Mouse (Mus musculus) layer of hippocampus, postnatal 36 days (tissue): ENCODE data around the gene Vmn2r18. TPM values are rescaled to one million over a fixed set of nuclear protein-coding genes. Genes with fewer than 3 reads are reported as not detected.

Experiments used
- DNase-seq, 2 experiments: peaks; one replicate each; pipeline ENCODE4 v3.0.0; 2022
- total RNA-seq, 2 experiments: library from RNA; stranded (reverse); gene quantifications; 2 replicates each; pipeline ENCODE4 v1.2.3; 2021

The Vmn2r18 gene
- not detected for total RNA-seq

GRCm38 (mm10) chr5:151605921-151606320, at the start of gene Vmn2r18:
TSS of gene Vmn2r18 (minus strand) at chr5:151606021.
- no peak for DNase-seq

- DNase-seq, result no peak
These were observed 45.6 kb upstream of the Vmn2r18 start for GRCm38 (mm10) chr5:151651411-151651784.

- DNase-seq, result peak; percentile 93
These were observed 45.0 kb upstream of the Vmn2r18 start, which contains the start of gene Rfc3 for GRCm38 (mm10) chr5:151650700-151651410. TSS of gene Rfc3 (minus strand) at chr5:151651242.

- DNase-seq, result no peak
These were observed 39.0 kb upstream of the Vmn2r18 start for GRCm38 (mm10) chr5:151644845-151645244.

- no peak for DNase-seq
These were observed 37.0 kb upstream of the Vmn2r18 start for GRCm38 (mm10) chr5:151642867-151643266.

- no peak for DNase-seq
These were observed 36.3 kb upstream of the Vmn2r18 start for GRCm38 (mm10) chr5:151642102-151642501.

GRCm38 (mm10) chr5:151601696-151602095, 4.1 kb downstream of the Vmn2r18 start:
- no peak for DNase-seq

Other genes with a start within 250 kb of the Vmn2r18 start
- not detected for gene Gm42906, start 177.9 kb downstream of the Vmn2r18 start, total RNA-seq
- 10 to 100 TPM in 1 of 2 experiments, 1 to 10 TPM in 1; 8.9 to 10.5 TPM for gene Rfc3, start 45.2 kb upstream of the Vmn2r18 start, total RNA-seq